Mouse (Mus musculus) heart, embryonic 10.5 days (tissue): ENCODE results near the gene Micu1. TPM values are rescaled to one million over a fixed set of nuclear protein-coding genes. Genes with fewer than 3 reads are reported as not detected.

ENCODE experiments used
- polyA plus RNA-seq: library from polyadenylated mRNA; unstranded; fragments of >200 nt; fragmentation: Nextera tagmentation; extraction: Ambion mirVana; gene quantifications from 2 replicates; pipeline ENCODE4 v1.2.1, GENCODE M21; 2016

Micu1 gene
- polyA plus RNA-seq, 1 experiment from 2014 or later = 45.4 TPM

Other genes starting within 250 kb of the Micu1 start
- not detected in 2 replicates for gene Gm10322, start 86.4 kb upstream of the Micu1 start, polyA plus RNA-seq
- gene Mcu, start 85.8 kb upstream of the Micu1 start, polyA plus RNA-seq = 19.4 and 27.1 TPM in 2 replicates
- gene Dnajb12, start 177.1 kb downstream of the Micu1 start, polyA plus RNA-seq = 28.8 and 32.0 TPM in 2 replicates
- gene Ddit4, start 249.4 kb downstream of the Micu1 start, polyA plus RNA-seq = 17.6 and 32.8 TPM in 2 replicates